Mouse (Mus musculus) cerebellum, adult 9-11 months (tissue): Measurements from ENCODE around the gene Mettl27.

ENCODE experiments used
- DNase-seq: peaks from one replicate; pipeline ENCODE4 v3.0.0; 2022

Gene Mettl27

DNA sequence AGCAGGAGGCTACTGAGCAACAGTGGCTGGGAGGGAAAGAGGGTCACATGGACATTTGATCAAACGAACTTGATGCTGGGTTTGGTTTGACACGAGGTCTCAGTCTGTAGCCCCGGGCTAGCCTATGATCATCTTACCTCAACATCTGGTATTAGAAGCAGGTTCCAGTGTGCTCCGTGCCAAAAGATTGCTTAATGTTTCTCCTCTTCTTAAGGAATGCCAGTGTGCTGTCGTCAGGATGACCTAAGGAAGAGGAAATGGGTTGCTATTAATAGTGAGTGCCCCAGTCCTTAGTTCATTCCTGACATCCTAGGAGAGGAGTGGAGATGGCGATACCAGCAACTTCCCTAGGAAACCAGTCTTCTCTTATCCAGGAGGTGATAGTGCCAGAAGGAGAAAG, 57.6 kb downstream of the Mettl27 start:
- DNase-seq, result no peak
